Mouse (Mus musculus) left cerebral cortex, adult 11 months (tissue): ENCODE data around the gene E2f3.

ENCODE experiments used
- DNase-seq: peaks from one replicate; pipeline ENCODE4 v3.0.0; 2022; ENCODE audit warnings: low spot score

The E2f3 gene

DNA sequence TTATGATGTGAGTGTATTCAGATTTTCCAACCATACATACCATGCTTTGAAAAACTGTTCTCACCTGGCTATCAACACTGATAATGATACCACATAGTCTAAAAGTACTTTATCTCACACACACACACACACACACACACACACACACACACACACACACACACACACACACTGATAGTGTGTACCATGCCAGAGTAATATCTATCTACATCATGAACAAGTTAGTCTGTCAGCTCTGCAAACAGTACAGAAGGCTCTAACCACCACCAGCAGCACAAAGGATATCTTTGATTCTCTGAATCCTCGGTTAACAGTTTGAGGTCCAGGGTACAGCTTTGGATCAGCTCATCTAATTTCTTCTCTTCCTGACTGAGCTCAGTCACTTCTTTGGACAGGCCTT lies 69.3 kb downstream of the E2f3 start:
- no peak for DNase-seq

DNA sequence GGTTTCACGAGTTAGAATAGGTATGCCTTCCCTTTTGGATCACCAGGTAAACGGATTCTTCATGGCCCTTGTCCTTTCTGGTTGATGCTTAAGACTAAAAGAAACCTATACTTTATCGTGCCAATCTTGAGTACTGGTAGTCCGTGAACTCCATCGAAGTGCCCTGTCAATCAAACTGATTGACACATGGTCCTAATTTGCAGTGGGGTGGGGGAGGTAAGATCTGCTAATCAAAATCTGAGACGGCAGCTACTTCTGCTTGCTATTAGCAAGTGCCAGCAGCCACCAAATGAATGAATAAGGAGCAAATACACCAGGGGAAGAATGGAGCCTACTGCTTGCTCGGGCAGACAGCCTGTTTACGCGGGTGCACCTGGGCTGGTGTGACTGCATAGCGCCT lies 72.3 kb downstream of the E2f3 start:
- no peak for DNase-seq

DNA sequence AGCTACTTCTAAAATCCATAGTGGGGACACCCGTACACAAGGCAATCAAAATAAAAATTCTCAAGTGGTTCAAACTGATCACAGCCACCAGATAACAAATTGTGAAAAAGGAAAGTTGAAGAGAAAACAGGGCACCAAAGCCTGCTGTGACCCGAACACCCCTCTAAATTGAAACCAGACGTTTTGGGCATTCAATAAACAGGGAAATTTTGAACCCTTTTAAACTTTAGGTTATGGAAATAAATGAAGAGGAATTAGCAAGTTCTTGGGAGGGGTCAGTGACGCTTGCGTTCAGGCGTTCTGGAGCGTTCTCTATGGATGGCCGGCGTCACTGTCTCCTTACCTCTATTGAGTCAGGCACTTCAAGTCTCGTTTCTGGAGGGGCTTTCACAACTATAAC lies 72.8 kb downstream of the E2f3 start:
- no peak for DNase-seq

DNA sequence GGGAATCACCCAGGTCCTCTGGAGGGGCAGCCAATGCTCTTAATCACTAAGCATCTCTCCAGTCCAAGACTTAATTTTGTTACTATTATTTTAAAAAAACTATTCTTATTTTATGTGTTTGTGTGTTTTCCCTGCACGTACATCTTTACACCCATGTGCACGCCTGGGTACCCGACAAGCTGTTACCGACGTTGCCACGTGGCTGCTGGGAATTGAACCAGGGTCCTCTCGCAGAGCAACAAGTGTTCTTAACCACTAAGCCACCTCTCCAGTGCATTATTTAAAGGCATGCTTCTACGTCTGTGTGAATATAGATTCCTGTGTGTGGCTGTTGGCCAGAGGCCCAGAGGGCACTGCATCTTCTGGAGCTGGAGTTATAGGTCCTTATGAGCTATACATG lies 73.6 kb downstream of the E2f3 start:
- DNase-seq = no peak

DNA sequence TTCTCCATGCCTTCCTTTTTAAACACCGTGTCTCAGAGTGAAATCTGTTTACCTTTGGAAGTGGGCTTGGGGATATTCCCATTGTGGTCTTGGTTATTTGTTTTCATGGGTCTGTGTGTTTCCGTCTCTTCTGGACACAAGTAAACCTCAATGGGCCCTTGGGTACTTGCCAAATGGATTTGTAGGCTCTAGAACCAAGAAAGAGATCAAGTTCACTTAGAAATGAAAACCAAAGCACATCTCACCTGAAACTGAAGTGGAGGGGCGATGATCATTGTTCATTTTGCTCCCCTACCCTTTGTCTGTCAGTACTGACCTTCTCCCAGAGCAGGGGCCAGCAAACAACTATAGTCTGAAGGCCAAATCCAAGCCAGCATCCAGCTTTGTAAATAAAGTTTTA lies 74.7 kb downstream of the E2f3 start:
- no peak for DNase-seq

DNA sequence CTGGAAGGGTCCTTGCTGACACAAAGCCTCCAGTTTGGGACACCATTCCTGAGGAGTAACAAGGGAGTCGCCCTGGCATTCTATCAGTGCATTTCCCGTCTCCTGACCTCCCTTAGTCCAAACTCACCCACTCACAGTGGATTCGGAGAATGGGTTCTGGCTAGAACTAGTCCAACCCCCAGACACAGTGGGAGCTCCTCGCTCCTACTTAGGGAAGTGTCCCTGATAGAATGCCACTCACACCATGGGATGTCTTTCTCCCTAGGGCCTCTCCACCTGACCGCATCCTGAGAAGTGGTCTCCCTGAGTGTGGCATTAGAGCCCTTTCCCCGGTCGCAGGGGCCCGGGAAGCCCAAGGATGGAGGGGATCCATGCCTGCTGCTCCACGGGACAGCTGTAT lies 77.4 kb downstream of the E2f3 start:
- DNase-seq = no peak

DNA sequence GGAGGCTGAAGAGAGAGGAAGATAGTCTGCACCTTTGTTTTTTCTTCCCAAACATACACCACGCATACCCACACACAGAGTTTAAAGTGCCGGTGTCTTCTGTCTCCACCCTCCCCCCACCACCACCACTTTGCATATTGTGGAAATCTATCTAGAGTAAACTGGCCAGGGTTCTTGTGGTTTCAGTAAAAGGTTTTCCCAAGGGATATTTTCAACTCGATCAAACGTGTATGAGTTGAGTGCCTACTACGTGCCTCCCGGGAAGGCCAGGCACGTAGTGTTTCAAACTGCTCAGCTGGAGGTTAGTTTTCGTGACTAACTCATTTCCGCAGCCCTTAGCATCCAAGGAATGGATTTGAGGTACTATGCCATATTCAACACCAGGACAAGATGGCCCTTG lies 77.9 kb downstream of the E2f3 start:
- DNase-seq = no peak

DNA sequence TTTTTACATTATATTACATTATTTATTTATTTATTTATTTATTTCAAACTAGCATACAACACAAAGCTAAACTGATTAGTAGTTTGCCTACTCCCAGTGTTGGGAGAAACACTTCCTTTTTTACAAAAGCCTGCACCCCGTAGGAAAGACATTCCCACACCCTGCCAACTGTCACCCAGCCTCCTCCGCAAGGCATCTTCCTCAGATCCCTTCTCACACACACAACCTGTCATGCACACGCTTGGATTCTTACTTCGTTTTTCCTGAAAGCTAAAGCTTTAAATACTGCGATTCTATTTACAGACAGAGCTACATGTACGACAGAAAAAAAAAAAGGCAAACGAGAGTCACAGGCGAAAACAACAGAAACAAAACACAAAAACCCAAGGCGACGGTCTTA lies 79.1 kb downstream of the E2f3 start:
- no peak for DNase-seq

DNA sequence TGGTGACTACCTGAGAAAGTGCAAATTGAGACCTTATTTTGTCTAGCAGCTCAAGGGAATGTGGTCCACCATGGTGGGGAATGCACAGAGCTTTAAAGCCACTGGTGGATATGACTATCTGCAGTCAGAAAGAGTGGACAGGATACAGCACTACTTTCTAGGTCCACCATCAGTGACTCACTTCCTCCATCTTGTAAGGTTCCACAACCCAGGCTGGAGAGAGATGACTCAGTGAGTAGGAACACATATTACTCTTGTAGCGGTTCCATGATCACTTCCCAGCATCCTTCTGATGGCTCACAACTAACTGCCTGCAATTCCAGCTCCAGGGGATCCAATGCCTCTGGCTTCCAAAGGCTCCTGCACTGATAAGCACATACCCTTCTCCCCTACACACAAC lies 82.5 kb downstream of the E2f3 start:
- DNase-seq = no peak

DNA sequence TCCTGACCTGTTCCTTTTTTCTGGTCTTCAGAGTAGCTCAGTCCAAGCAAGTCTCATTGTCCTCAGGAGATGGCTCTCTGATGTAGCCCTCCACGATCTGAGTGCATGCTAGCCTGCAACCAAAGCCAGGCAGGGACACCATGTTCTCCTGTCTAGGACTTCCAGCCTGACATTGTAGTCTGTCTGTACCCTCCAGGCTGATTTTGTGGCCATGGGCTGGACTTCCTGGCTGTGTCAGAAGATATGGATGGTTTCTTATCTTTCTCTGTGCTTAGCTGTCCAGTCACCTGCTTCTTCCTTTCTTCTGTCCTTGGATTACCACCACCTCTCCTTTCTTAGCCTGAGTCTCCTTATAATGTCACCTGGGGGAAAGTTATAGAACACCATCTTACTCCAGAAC lies 83.2 kb downstream of the E2f3 start:
- no peak for DNase-seq

DNA sequence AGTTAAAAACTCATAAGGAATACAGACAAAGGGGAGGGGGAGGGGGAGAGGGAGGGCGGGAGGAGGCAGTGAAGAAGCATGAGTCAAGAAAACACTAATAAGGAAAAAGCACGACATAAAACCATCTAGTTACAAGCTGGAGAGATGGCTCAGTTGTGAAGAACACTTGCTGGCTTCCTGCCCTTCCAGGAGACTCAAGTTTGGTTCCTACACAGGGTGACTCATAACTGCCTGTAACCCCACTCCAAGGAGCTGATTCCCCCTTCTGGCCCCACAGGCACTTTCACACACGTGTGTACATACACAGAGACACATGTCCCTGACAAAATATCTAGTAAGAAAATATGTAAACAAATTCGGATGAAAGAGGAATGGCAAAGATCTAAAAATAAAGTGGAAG lies 84.2 kb downstream of the E2f3 start:
- no peak for DNase-seq

DNA sequence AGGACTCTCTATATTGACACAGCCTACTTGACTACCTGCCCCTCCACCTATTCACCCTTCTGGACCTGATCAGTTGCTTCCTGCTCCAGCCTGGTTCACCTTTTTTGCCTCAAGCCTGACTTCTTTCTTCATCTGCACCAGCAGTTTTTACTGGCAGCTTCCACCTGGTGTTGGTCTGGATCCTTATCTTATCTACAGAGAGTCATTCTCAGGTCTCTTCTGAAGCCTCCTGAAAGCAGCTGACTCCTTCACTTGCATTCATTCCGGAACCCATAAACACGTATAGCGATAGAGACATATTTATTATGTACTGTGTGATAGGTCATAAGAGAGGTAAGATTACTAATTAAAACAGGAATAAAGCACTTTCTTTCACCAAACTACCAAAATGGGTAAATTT lies 119.1 kb downstream of the E2f3 start:
- no peak for DNase-seq

DNA sequence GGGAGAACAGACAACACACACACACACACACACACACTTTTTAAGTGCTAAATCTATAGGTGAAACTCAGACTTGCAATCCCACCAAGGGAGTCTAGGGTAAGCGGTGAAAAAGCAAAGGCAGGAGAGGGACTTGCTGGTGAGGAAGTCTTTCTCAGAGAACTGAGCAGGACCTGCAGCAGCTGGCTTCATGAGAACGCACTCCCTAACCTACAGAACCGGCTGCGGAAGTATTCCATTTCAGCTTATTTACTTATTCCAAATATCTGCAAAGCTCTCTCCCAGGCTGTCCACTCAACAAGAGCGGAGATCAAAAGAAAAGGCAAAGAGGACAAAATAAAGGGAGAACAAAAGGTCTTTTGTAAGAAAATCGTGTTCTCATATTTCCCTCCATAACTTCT lies 121.5 kb downstream of the E2f3 start:
- no peak for DNase-seq

DNA sequence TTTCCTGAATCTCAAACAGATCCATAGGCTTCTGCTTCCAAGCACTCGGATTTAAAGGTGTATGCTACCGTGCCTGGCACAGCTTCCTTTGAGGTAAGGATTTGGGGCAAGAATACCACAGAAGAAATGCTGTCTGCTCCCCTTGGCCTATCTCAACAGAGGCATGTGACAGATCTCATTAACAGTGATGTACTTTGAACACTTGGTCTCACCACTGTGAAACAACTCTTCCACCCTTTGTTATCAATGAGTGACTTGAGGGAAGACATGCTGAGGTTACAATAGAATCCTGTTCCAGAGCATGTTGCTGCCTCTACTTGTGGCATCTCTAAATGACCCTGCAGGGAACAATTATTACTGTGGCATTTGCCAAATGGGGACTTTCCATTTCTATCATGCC lies 125.8 kb downstream of the E2f3 start:
- no peak for DNase-seq

DNA sequence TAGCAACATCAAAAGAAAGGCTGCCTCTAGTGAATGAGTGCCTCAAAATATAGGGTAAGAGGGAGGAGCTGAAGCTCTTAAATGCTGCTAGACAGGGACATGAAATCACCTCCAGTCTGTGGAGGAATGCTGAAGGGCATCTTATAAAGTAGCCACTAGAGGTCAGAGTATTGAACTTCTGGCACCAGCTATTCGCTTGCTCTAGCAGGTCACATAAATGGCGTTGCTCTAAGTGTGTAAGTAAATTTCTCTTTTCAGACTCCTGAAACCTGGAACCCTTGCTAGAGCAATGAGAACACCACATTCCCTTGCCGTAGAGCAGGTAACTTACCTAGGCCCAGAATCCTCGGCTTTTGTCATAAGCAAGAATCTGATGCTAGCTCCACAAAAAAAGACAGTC lies 128.4 kb downstream of the E2f3 start:
- peak; percentile 31 for DNase-seq
